Mouse (Mus musculus): ENCODE measurements around the gene Wdr43. TPM values are rescaled to one million over a fixed set of nuclear protein-coding genes. Genes with fewer than 3 reads are reported as not detected.

Wdr43 gene
- 20.1 and 26.2 TPM in 2 replicates for polyA plus RNA-seq (2012; rRNA removed)
- 45.5 and 46.3 TPM in 2 replicates for polyA plus RNA-seq (2014; fragmentation: Nextera tagmentation; extraction: Ambion mirVana)

- Histone ChIP-seq H3K4me2 (ENCODE audit: low read depth) (peak within 1 kb of the TSS; percentile 84), H3K27me3 (ENCODE audit: control insufficient read depth, insufficient read depth, low read length) (no peaks in the 10 kb centered on the region), H3K4me3 (ENCODE audit: insufficient read depth in 1 of 2, low read depth in 2 of 2, low read length in 2 of 2) (peak within 1 kb of the TSS; percentile 81 to 92), H3K9ac (replicated peaks) (peak within 1 kb of the TSS; percentile 90), H3K4me1 (replicated peaks; ENCODE audit: control insufficient read depth in 2 of 2, insufficient read depth in 2 of 2, low read length in 1 of 2) (peaks cover 7 to 8% of the 10 kb centered on the region in 2 experiments), H3K36me3 (replicated peaks; ENCODE audit: control insufficient read depth, insufficient read depth, low read depth) (peaks cover 5% of the 10 kb centered on the region), H3K27ac (peak within 1 kb of the TSS; percentile 56), H3K9me3 (ENCODE audit: control insufficient read depth, low read length) (no peaks in the 10 kb centered on the region)
- peak; percentile 88 to 90 (median 89) for DNase-seq (ENCODE audit: low read depth in 3 of 3, low spot score in 3 of 3)
- TF ChIP-seq EP300 (IDR thresholded peaks at IDR 0.05; ENCODE audit: low read depth), result no peak
- peak; percentile 9; the same call in 1 of the 2 replicates for TF ChIP-seq CTCF (IDR thresholded peaks at IDR 0.05; ENCODE audit: low read depth)
- WGBS (ENCODE audit: insufficient replicate concordance), result 3% methylated on average over 37 of the region's 40 CpGs
- ATAC-seq (ENCODE audit: insufficient read depth), result peak; percentile 99
Measured at GRCm38 (mm10) chr17:71615638-71616318, at the start of gene Wdr43. TSS of gene Wdr43 (plus strand) at chr17:71615895.

GRCm38 (mm10) chr17:71579176-71579705 is 36.5 kb upstream of the Wdr43 start:
- Histone ChIP-seq H3K4me2 (ENCODE audit: low read depth) (no peak overlapping the region), H3K9me3 (ENCODE audit: control insufficient read depth, low read length) (no peaks in the 10 kb centered on the region), H3K9ac (replicated peaks) (no peak overlapping the region), H3K4me1 (replicated peaks; ENCODE audit: control insufficient read depth in 2 of 2, insufficient read depth in 2 of 2, low read length in 1 of 2) (no peaks in the 10 kb centered on the region), H3K27me3 (ENCODE audit: control insufficient read depth, insufficient read depth, low read length) (no peaks in the 10 kb centered on the region), H3K27ac (no peak overlapping the region), H3K4me3 (ENCODE audit: insufficient read depth in 1 of 2, low read depth in 2 of 2, low read length in 2 of 2) (no peak overlapping the region), H3K36me3 (replicated peaks; ENCODE audit: control insufficient read depth, insufficient read depth, low read depth) (no peaks in the 10 kb centered on the region)
- WGBS (ENCODE audit: insufficient replicate concordance), result 77% methylated on average over 1 of the region's 1 CpGs
- TF ChIP-seq CTCF (IDR thresholded peaks at IDR 0.05; ENCODE audit: low read depth) (no peak), EP300 (IDR thresholded peaks at IDR 0.05; ENCODE audit: low read depth) (no peak)
- DNase-seq (ENCODE audit: low read depth in 3 of 3, low spot score in 3 of 3) (no peak), ATAC-seq (ENCODE audit: insufficient read depth) (no peak)

- ATAC-seq (ENCODE audit: insufficient read depth) (peak; percentile 62), DNase-seq (ENCODE audit: low read depth in 3 of 3, low spot score in 3 of 3) (no peak)
- Histone ChIP-seq H3K27me3 (ENCODE audit: control insufficient read depth, insufficient read depth, low read length) (no peaks in the 10 kb centered on the region), H3K27ac (peak overlapping the region; percentile 49), H3K9ac (replicated peaks) (peak overlapping the region; percentile 83), H3K4me3 (ENCODE audit: insufficient read depth in 1 of 2, low read depth in 2 of 2, low read length in 2 of 2) (peak overlapping the region; percentile 82 to 84), H3K4me2 (ENCODE audit: low read depth) (peak overlapping the region; percentile 96), H3K9me3 (ENCODE audit: control insufficient read depth, low read length) (no peaks in the 10 kb centered on the region), H3K4me1 (replicated peaks; ENCODE audit: control insufficient read depth in 2 of 2, insufficient read depth in 2 of 2, low read length in 1 of 2) (peaks cover 7 to 13% of the 10 kb centered on the region in 2 experiments), H3K36me3 (replicated peaks; ENCODE audit: control insufficient read depth, insufficient read depth, low read depth) (no peaks in the 10 kb centered on the region)
- no peak for TF ChIP-seq CTCF (IDR thresholded peaks at IDR 0.05; ENCODE audit: low read depth)
- TF ChIP-seq EP300 (IDR thresholded peaks at IDR 0.05; ENCODE audit: low read depth), result no peak
- WGBS (ENCODE audit: insufficient replicate concordance), result under 1% methylated on average over 48 of the region's 48 CpGs
Measured at GRCm38 (mm10) chr17:71597881-71598658, 17.6 kb upstream of the Wdr43 start.

- ATAC-seq (ENCODE audit: insufficient read depth), result peak; percentile 99
- no peak for TF ChIP-seq EP300 (IDR thresholded peaks at IDR 0.05; ENCODE audit: low read depth)
- no peak for TF ChIP-seq CTCF (IDR thresholded peaks at IDR 0.05; ENCODE audit: low read depth)
- H3K9ac ChIP-seq (replicated peaks), result peak overlapping the region; percentile 83
- WGBS (ENCODE audit: insufficient replicate concordance), result 3% methylated on average over 42 of the region's 42 CpGs
- H3K27me3 ChIP-seq (ENCODE audit: control insufficient read depth, insufficient read depth, low read length), result no peaks in the 10 kb centered on the region
- no peaks in the 10 kb centered on the region for H3K36me3 ChIP-seq (replicated peaks; ENCODE audit: control insufficient read depth, insufficient read depth, low read depth)
- H3K9me3 ChIP-seq (ENCODE audit: control insufficient read depth, low read length), result no peaks in the 10 kb centered on the region
- peak overlapping the region; percentile 96 for H3K4me2 ChIP-seq (ENCODE audit: low read depth)
- peak; percentile 86 to 90 (median 89) for DNase-seq (ENCODE audit: low read depth in 3 of 3, low spot score in 3 of 3)
- peaks cover 7 to 13% of the 10 kb centered on the region in 2 experiments for H3K4me1 ChIP-seq (replicated peaks; ENCODE audit: control insufficient read depth in 2 of 2, insufficient read depth in 2 of 2, low read length in 1 of 2)
- H3K4me3 ChIP-seq (ENCODE audit: insufficient read depth in 1 of 2, low read depth in 2 of 2, low read length in 2 of 2), result peak overlapping the region; percentile 82 to 84
- peak overlapping the region; percentile 49 for H3K27ac ChIP-seq
Measured at GRCm38 (mm10) chr17:71598659-71599554, 16.8 kb upstream of the Wdr43 start.
